Mouse (Mus musculus): ENCODE measurements at regions not wholly inside any gene's neighbourhood (a gene's known extent, or its start where the extent isn't known, plus 50 kb on each side); places are given as distances from the start of the nearest gene placed in this dataset.
A peak's percentile ranks its signal among the peaks of the same experiment; 100 is the strongest.

GRCm38 (mm10) chr4:26171177-26171576 is 175.5 kb downstream of the Manea start:
- no peak for DNase-seq (ENCODE audit: low spot score in 2 of 2)

DNA sequence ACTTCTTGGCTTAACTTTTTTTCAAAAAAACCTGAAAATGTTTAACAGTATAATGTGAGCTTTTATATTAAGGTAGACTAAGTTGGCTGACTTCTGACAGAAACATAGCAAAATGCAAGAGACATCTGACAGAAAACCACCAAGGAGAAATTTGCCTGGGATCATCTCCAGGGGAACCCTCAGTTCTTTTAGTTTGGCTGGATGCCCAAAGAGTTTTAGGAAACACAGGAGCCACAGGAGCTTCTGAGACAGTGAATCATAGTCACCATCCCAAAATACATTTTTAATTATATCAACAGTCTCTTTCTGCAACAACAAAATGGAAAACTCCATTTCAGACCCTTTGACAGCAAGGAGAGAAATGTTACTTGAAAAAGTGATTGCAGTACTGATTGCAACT is 190.5 kb downstream of the Manea start:
- peak in 1 of 2 experiments; percentile 10 for DNase-seq (ENCODE audit: low spot score in 2 of 2)
